Mouse (Mus musculus) left cerebral cortex, adult 8-10 months (tissue): ENCODE measurements around the gene Olfr995. TPM values are rescaled to one million over a fixed set of nuclear protein-coding genes. Genes with fewer than 3 reads are reported as not detected.

Experiments used
- DNase-seq, 2 experiments: peaks; one replicate each; pipeline ENCODE4 v3.0.0; 2022; ENCODE audit warnings: low spot score in 2 of 2
- total RNA-seq, 4 experiments: library from RNA; stranded (reverse); gene quantifications; 2 replicates each; pipeline ENCODE4 v1.2.4; 2022

Gene Olfr995
- not detected for total RNA-seq

- no peak for DNase-seq
Measured at GRCm38 (mm10) chr2:85443539-85443938, at the start of gene Olfr995. TSS of gene Olfr995 (minus strand) at chr2:85443639.

- no peak for DNase-seq
Measured at GRCm38 (mm10) chr2:85490396-85490795, 47.0 kb upstream of the Olfr995 start.

GRCm38 (mm10) chr2:85466801-85467325 is 23.4 kb upstream of the Olfr995 start:
- no peak for DNase-seq

GRCm38 (mm10) chr2:85442546-85442945 is 893 bp downstream of the Olfr995 start:
- DNase-seq, result no peak

GRCm38 (mm10) chr2:85436351-85436750 is 7.1 kb downstream of the Olfr995 start, which contains the start of gene Olfr994:
TSS of gene Olfr994 (minus strand) at chr2:85436451.
- DNase-seq, result no peak

- no peak for DNase-seq
Measured at GRCm38 (mm10) chr2:85425893-85426292, 17.5 kb downstream of the Olfr995 start.

GRCm38 (mm10) chr2:85414777-85415176 is 28.7 kb downstream of the Olfr995 start, which contains the start of gene Olfr993:
TSS of gene Olfr993 (minus strand) at chr2:85414877.
- DNase-seq, result no peak

- no peak for DNase-seq
Measured at GRCm38 (mm10) chr2:85409369-85409768, 34.1 kb downstream of the Olfr995 start, which contains the start of gene Olfr992. TSS of gene Olfr992 (minus strand) at chr2:85409469.

Other genes with a start within 250 kb of the Olfr995 start
- gene Lrrc55, start 246.4 kb downstream of the Olfr995 start, total RNA-seq, result 10 to 100 TPM; 31.0 to 44.8 (median 36.6) TPM
- not detected for gene Olfr987, start 104.3 kb downstream of the Olfr995 start, total RNA-seq
- not detected for gene Olfr988, start 80.4 kb downstream of the Olfr995 start, total RNA-seq
- gene Olfr992, start 34.2 kb downstream of the Olfr995 start, total RNA-seq, result not detected
- gene Olfr993, start 28.8 kb downstream of the Olfr995 start, total RNA-seq, result not detected
- gene Olfr994, start 7.2 kb downstream of the Olfr995 start, total RNA-seq, result not detected
- gene 4833423E24Rik, start 75.4 kb upstream of the Olfr995 start, total RNA-seq, result under 1 TPM in 3 of 4 experiments, not detected in 1; 0.15 to 0.27 (median 0.16) TPM
- gene Olfr996, start 135.6 kb upstream of the Olfr995 start, total RNA-seq, result not detected
- gene Olfr998, start 145.3 kb upstream of the Olfr995 start, total RNA-seq, result not detected
- gene Olfr1000, start 168.3 kb upstream of the Olfr995 start, total RNA-seq, result not detected
- not detected for gene Olfr1002, start 207.1 kb upstream of the Olfr995 start, total RNA-seq
- not detected for gene Olfr154, start 220.8 kb upstream of the Olfr995 start, total RNA-seq
- not detected for gene Olfr1006, start 235.1 kb upstream of the Olfr995 start, total RNA-seq
- not detected for gene Olfr1008, start 245.8 kb upstream of the Olfr995 start, total RNA-seq